27 mouse cellular contexts compared by ENCODE assay signal in genomic region chr8:95223969-95224368, GRCm38 (mm10).
"Had no signal": no experiment of that assay in that cellular context is flagged by ENCODE, and none has a peak within 500 bp of the region (broad histone marks: within the 10 kb centered on the region; RNA-seq: fewer than 3 reads in every experiment).

No protein-coding gene starts in this region.

- H3K4me3 ChIP-seq: gastrocnemius, adult 2 months; heart, embryonic 10.5 days; heart, embryonic 12.5 days; hindbrain, embryonic 10.5 days; hindbrain, embryonic 12.5 days; intestine, embryonic 15.5 days; layer of hippocampus, adult 2 months; limb, embryonic 13.5 days; limb, embryonic 15.5 days; liver, embryonic 12.5 days had no signal

- H3K36me3 ChIP-seq: heart, embryonic 10.5 days; heart, embryonic 12.5 days; hindbrain, embryonic 10.5 days; hindbrain, embryonic 12.5 days; intestine, embryonic 15.5 days; limb, embryonic 13.5 days; limb, embryonic 15.5 days; liver, embryonic 12.5 days had no signal

- H3K4me1 ChIP-seq: hindbrain, embryonic 12.5 days; intestine, embryonic 15.5 days; liver, embryonic 12.5 days had no signal

- H3K9me3 ChIP-seq: heart, embryonic 10.5 days; heart, embryonic 12.5 days; hindbrain, embryonic 10.5 days; hindbrain, embryonic 12.5 days; intestine, embryonic 15.5 days; limb, embryonic 13.5 days; limb, embryonic 15.5 days; liver, embryonic 12.5 days had no signal

- H3K27me3 ChIP-seq: heart, embryonic 12.5 days; hindbrain, embryonic 12.5 days; intestine, embryonic 15.5 days; limb, embryonic 13.5 days; limb, embryonic 15.5 days; liver, embryonic 12.5 days had no signal

- H3K9ac ChIP-seq: heart, embryonic 12.5 days; hindbrain, embryonic 12.5 days; hindbrain, embryonic 14.5 days; intestine, embryonic 15.5 days; limb, embryonic 13.5 days; limb, embryonic 15.5 days; liver, embryonic 12.5 days had no signal

- H3K27ac ChIP-seq: gastrocnemius, adult 2 months; heart, embryonic 10.5 days; hindbrain, embryonic 10.5 days; hindbrain, embryonic 12.5 days; hindbrain, embryonic 14.5 days; intestine, embryonic 15.5 days; layer of hippocampus, adult 2 months; limb, embryonic 13.5 days; limb, embryonic 15.5 days; liver, embryonic 12.5 days had no signal

- ATAC-seq: hindbrain, embryonic 16.5 days; inflammation-experienced regulatory T-cells, adult 6 months; intestine, embryonic 15.5 days; intestine, postnatal 0 days; liver, embryonic 12.5 days had no signal

- DNase-seq: gastrocnemius, adult 2 months; gastrocnemius, postnatal 10 days; gastrocnemius, postnatal 25 days; heart, adult 18-20 months; heart, postnatal 10 days; heart, postnatal 4 days; kidney, adult 18-20 months; kidney, adult 8-10 months; kidney, postnatal 10 days; kidney, postnatal 25 days; kidney, postnatal 4 days; layer of hippocampus, adult 9-11 months; layer of hippocampus, postnatal 36 days; left cerebral cortex, postnatal 4 days had no signal
